9 mouse cellular contexts compared by ENCODE assay signal in the genomic region with DNA sequence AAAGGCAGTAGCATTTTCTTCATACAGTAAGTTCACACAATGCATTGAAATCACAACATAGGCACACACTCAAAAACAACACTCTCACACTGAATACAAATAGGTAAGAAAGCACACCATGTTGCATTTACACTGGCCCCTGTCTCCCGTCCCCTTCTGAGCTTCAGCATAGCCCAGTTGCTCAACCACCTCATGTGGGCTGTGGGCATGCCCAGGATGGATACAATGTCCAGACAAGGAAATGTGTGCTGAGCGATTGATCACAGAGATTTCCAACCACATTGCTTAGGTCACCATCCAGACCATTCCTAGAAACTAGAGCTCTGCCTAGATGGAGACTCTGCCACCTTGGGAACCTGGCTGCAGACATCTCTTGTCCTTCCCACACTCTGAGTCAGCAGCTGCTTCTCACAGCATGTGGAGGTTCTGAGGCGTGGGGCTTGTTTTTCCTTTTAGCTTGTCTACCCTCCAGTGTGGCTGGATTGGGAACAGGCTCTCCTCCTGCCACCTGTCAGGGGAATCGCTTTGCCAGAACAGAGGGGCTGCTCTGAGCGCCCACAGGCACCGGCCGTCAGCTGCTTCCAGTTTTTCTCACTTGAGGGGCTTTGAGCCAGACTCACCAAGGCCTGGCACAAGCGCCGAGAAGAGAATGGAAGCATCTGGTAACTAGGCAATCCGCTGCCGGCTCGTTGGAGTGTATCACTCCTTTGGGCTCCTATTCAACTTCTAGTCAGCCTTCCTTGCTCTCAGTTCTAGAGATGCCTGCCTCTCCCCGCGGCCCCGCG.
DNase-seq lines count a peak whose midpoint lies in the region; ATAC-seq and TF ChIP-seq lines count a peak whose summit lies in the region.
"Had no signal": no experiment of that assay in that cellular context is flagged by ENCODE, and none has a peak within 500 bp of the region (broad histone marks: within the 10 kb centered on the region; RNA-seq: fewer than 3 reads in every experiment).

No protein-coding gene starts in this region.

- no peaks in the 10 kb centered on the region for H3K27me3 ChIP-seq in midbrain, embryonic 12.5 days
- peaks cover 4% of the 10 kb centered on the region; the same call in 1 of the 2 replicates for H3K27me3 ChIP-seq in midbrain, embryonic 10.5 days (ENCODE audit: low read depth, poor library complexity, severe bottlenecking)
- no peaks in the 10 kb centered on the region for H3K27me3 ChIP-seq in hindbrain, postnatal 0 days (ENCODE audit: insufficient read depth, low read length)
- H3K27me3 ChIP-seq: CH12.LX had no signal

- DNase-seq in midbrain, embryonic 10.5 days (ENCODE audit: low spot score): no peak
- DNase-seq in frontal cortex, postnatal 10 days (ENCODE audit: low spot score in 2 of 2): peak; percentile 55 to 59
- peak; percentile 91 for DNase-seq in hindbrain, postnatal 0 days (ENCODE audit: low spot score)
- peak; percentile 17 for DNase-seq in lung, adult 2 months
- DNase-seq in kidney, adult 8-10 months: no peak
- no peak for DNase-seq in urinary bladder, adult 2 months (ENCODE audit: low spot score)

- H3K36me3 ChIP-seq in midbrain, embryonic 12.5 days: no peaks in the 10 kb centered on the region
- no peaks in the 10 kb centered on the region for H3K36me3 ChIP-seq in midbrain, embryonic 10.5 days
- H3K36me3 ChIP-seq in hindbrain, postnatal 0 days (ENCODE audit: insufficient read depth, low read length): no peaks in the 10 kb centered on the region

- H3K9me3 ChIP-seq in midbrain, embryonic 12.5 days: no peaks in the 10 kb centered on the region
- no peaks in the 10 kb centered on the region for H3K9me3 ChIP-seq in midbrain, embryonic 10.5 days (replicated peaks)
- H3K9me3 ChIP-seq in hindbrain, postnatal 0 days (ENCODE audit: low read length): no peaks in the 10 kb centered on the region

- no peak for TF ChIP-seq POLR2A in lung, adult 2 months (IDR thresholded peaks at IDR 0.05; ENCODE audit: borderline replicate concordance, extremely low read depth, low read depth, low read length)

- 0 out of 2 replicates have a peak, but pooled peaks have one; percentile 4 for TF ChIP-seq CTCF in hindbrain, postnatal 0 days (IDR thresholded peaks at IDR 0.05; ENCODE audit: low read depth)
- TF ChIP-seq CTCF in lung, adult 2 months (IDR thresholded peaks at IDR 0.05; ENCODE audit: insufficient read depth, low read length): no peak

- H3K9ac ChIP-seq in midbrain, embryonic 12.5 days (replicated peaks): 0 out of 2 replicates have a peak overlapping the region, but pooled peaks have one; percentile 11
- H3K9ac ChIP-seq in hindbrain, postnatal 0 days (replicated peaks; ENCODE audit: low read length): no peak overlapping the region

- H3K4me3 ChIP-seq in midbrain, embryonic 12.5 days: no peak overlapping the region
- H3K4me3 ChIP-seq in midbrain, embryonic 10.5 days: no peak overlapping the region
- no peak overlapping the region for H3K4me3 ChIP-seq in hindbrain, postnatal 0 days (ENCODE audit: low read length)
- H3K4me3 ChIP-seq in lung, adult 2 months (replicated peaks; ENCODE audit: extremely low read depth, low read depth, low read length): no peak overlapping the region

- 60% methylated on average over 16 of the region's 16 CpGs for WGBS in midbrain, embryonic 12.5 days
- 55% methylated on average over 16 of the region's 16 CpGs for WGBS in midbrain, embryonic 10.5 days
- WGBS in hindbrain, postnatal 0 days: 27% methylated on average over 16 of the region's 16 CpGs
- 66% methylated on average over 16 of the region's 16 CpGs for WGBS in lung, adult 2 months

- no peak for ATAC-seq in midbrain, embryonic 12.5 days (ENCODE audit: low FRiP score, low read depth)
- ATAC-seq in hindbrain, postnatal 0 days: peak; percentile 96
- ATAC-seq in megakaryocyte progenitor cell, adult 5-6 weeks (replicated peaks; ENCODE audit: poor library complexity): no peak

- no peaks in the 10 kb centered on the region for H3K4me1 ChIP-seq in midbrain, embryonic 12.5 days
- H3K4me1 ChIP-seq in midbrain, embryonic 10.5 days: peaks cover 6% of the 10 kb centered on the region; the same call in 1 of the 2 replicates
- H3K4me1 ChIP-seq in hindbrain, postnatal 0 days (ENCODE audit: insufficient read depth, low read length): peaks cover 3% of the 10 kb centered on the region; the same call in 1 of the 2 replicates
- no peaks in the 10 kb centered on the region for H3K4me1 ChIP-seq in lung, adult 2 months (ENCODE audit: control insufficient read depth, insufficient read depth, low read length)

- no peak overlapping the region for H3K4me2 ChIP-seq in midbrain, embryonic 12.5 days (replicated peaks)
- peak overlapping the region; percentile 18; the same call in 1 of the 2 replicates for H3K4me2 ChIP-seq in hindbrain, postnatal 0 days (ENCODE audit: low read depth, low read length)

- H3K27ac ChIP-seq in midbrain, embryonic 12.5 days (replicated peaks): no peak overlapping the region
- H3K27ac ChIP-seq in midbrain, embryonic 10.5 days (replicated peaks): no peak overlapping the region
- H3K27ac ChIP-seq in hindbrain, postnatal 0 days: peak overlapping the region; percentile 38; the same call in 1 of the 2 replicates

Comparison
In these comparisons a context has a peak if more than half of its experiments do, and no peak if none do; other contexts are left out.
1. DNase-seq: peak in frontal cortex, postnatal 10 days (2 of 2), hindbrain, postnatal 0 days (single experiment) and lung, adult 2 months (single experiment); none in midbrain, embryonic 10.5 days (single experiment), kidney, adult 8-10 months (0 of 2) and urinary bladder, adult 2 months (single experiment).